Mouse (Mus musculus) frontal cortex, postnatal 10 days (tissue): Measurements from ENCODE around the gene Crybb2.

Source experiments
- DNase-seq, 2 experiments: peaks; one replicate each; pipeline ENCODE4 v3.0.0; 2022; ENCODE audit warnings: low spot score in 2 of 2, mixed read lengths in 1 of 2

Crybb2 gene

GRCm38 (mm10) chr5:113031201-113031754, 38.6 kb downstream of the Crybb2 start:
- no peak for DNase-seq

- no peak for DNase-seq
Measured at GRCm38 (mm10) chr5:113030082-113030481, 39.8 kb downstream of the Crybb2 start.

GRCm38 (mm10) chr5:113026706-113027105, 43.2 kb downstream of the Crybb2 start:
- DNase-seq: no peak

- no peak for DNase-seq
Measured at GRCm38 (mm10) chr5:113024154-113024764, 45.7 kb downstream of the Crybb2 start.

GRCm38 (mm10) chr5:113018190-113018589, 51.7 kb downstream of the Crybb2 start:
- DNase-seq: peak; percentile 53 to 70

- no peak for DNase-seq
Measured at GRCm38 (mm10) chr5:113017004-113017403, 52.9 kb downstream of the Crybb2 start.

- peak; percentile 36 to 68 for DNase-seq
Measured at GRCm38 (mm10) chr5:113015236-113016061, 54.5 kb downstream of the Crybb2 start, which contains the start of gene Grk3. Gene Grk3, minus strand, starts transcription at chr5:113015791.

- DNase-seq: peak; percentile 38 to 51
Measured at GRCm38 (mm10) chr5:113014808-113015235, 55.1 kb downstream of the Crybb2 start.

GRCm38 (mm10) chr5:113014111-113014807, 55.7 kb downstream of the Crybb2 start:
- no peak for DNase-seq

GRCm38 (mm10) chr5:113011926-113012325, 58.0 kb downstream of the Crybb2 start:
- no peak for DNase-seq

GRCm38 (mm10) chr5:113009183-113009820, 60.6 kb downstream of the Crybb2 start:
- DNase-seq: no peak

- DNase-seq: no peak
Measured at GRCm38 (mm10) chr5:113008496-113008895, 61.4 kb downstream of the Crybb2 start.
